Mouse (Mus musculus) midbrain, embryonic 16.5 days (tissue): ENCODE data around the gene Prnd. TPM values are rescaled to one million over a fixed set of nuclear protein-coding genes. Genes with fewer than 3 reads are reported as not detected.

Experiments
- ATAC-seq: fragments of 200-750 bp; cut with Nextera tagmentation; 2 replicates; pipeline ENCODE4 v1.8.0; 2017; ENCODE audit warnings: moderate TSS enrichment
- H3K27ac ChIP-seq: fragments of 300-500 bp; sonication (generic); 2 replicates; pipeline ENCODE4 v1.5.1; 2014; ENCODE audit warnings: mild to moderate bottlenecking, low read length, mixed read lengths
- H3K27me3 ChIP-seq: fragments of 300-500 bp; sonication (generic); 2 replicates; pipeline ENCODE4 v1.6.1; 2014; ENCODE audit warnings: low read depth, low read length, mixed read lengths; ENCODE audit not compliant: control insufficient read depth, insufficient read depth
- H3K36me3 ChIP-seq: fragments of 300-500 bp; sonication (generic); 2 replicates; pipeline ENCODE4 v1.6.1; 2014; ENCODE audit warnings: mild to moderate bottlenecking, low read length, moderate library complexity, mixed read lengths; ENCODE audit not compliant: control insufficient read depth, insufficient read depth
- H3K4me1 ChIP-seq: fragments of 300-500 bp; sonication (generic); 2 replicates; pipeline ENCODE4 v1.6.1; 2014; ENCODE audit warnings: mild to moderate bottlenecking, low read length, mixed read lengths; ENCODE audit not compliant: control insufficient read depth, insufficient read depth
- H3K4me2 ChIP-seq: fragments of 300-500 bp; sonication (generic); 2 replicates; pipeline ENCODE4 v1.6.1; 2014; ENCODE audit warnings: mild to moderate bottlenecking, low read length, mixed read lengths
- H3K4me3 ChIP-seq: fragments of 300-500 bp; sonication (generic); 2 replicates; pipeline ENCODE4 v1.5.1; 2014; ENCODE audit warnings: low read depth, mild to moderate bottlenecking, low read length, moderate library complexity, mixed read lengths
- H3K9ac ChIP-seq: fragments of 300-500 bp; sonication (generic); 2 replicates; pipeline ENCODE4 v1.6.1; 2014; ENCODE audit warnings: low read depth, low read length, mixed read lengths
- H3K9me3 ChIP-seq: fragments of 300-500 bp; sonication (generic); replicated peaks from 2 replicates; pipeline ENCODE4 v1.6.1; 2014; ENCODE audit warnings: mild to moderate bottlenecking, low read length, mixed read lengths; ENCODE audit not compliant: control insufficient read depth, poor library complexity, severe bottlenecking
- WGBS: fragments of 180-500 bp; shearing (Covaris S2); extraction: QIAGEN DNeasy Blood & Tissue Kit; methylation state at CpG from one replicate; pipeline ENCODE4 v1.1.7; 2014; 5-methylcytosine and 5-hydroxymethylcytosine counted together
- polyA plus RNA-seq: library from polyadenylated mRNA; unstranded; fragments of >200 nt; fragmentation: Nextera tagmentation; extraction: Ambion mirVana; gene quantifications from 2 replicates; pipeline ENCODE4 v1.2.1, GENCODE M21; 2015

The Prnd gene
- polyA plus RNA-seq, 1 experiment from 2014 or later, result 8.0 TPM

- H3K9ac ChIP-seq, result no peak overlapping the region
- 75% methylated on average over 1 of the region's 1 CpGs for WGBS
- H3K4me2 ChIP-seq, result peak overlapping the region; percentile 80
- no peaks in the 10 kb centered on the region for H3K36me3 ChIP-seq
- no peaks in the 10 kb centered on the region for H3K9me3 ChIP-seq
- H3K4me3 ChIP-seq, result peak overlapping the region; percentile 60; the same call in 1 of the 2 replicates
- ATAC-seq, result 0 out of 2 replicates have a peak, but pooled peaks have one; percentile 7
- no peak overlapping the region for H3K27ac ChIP-seq
- no peaks in the 10 kb centered on the region for H3K27me3 ChIP-seq
- H3K4me1 ChIP-seq, result peaks cover 35% of the 10 kb centered on the region
Measured at GRCm38 (mm10) chr2:131908906-131909305, 41.8 kb upstream of the Prnd start.

DNA sequence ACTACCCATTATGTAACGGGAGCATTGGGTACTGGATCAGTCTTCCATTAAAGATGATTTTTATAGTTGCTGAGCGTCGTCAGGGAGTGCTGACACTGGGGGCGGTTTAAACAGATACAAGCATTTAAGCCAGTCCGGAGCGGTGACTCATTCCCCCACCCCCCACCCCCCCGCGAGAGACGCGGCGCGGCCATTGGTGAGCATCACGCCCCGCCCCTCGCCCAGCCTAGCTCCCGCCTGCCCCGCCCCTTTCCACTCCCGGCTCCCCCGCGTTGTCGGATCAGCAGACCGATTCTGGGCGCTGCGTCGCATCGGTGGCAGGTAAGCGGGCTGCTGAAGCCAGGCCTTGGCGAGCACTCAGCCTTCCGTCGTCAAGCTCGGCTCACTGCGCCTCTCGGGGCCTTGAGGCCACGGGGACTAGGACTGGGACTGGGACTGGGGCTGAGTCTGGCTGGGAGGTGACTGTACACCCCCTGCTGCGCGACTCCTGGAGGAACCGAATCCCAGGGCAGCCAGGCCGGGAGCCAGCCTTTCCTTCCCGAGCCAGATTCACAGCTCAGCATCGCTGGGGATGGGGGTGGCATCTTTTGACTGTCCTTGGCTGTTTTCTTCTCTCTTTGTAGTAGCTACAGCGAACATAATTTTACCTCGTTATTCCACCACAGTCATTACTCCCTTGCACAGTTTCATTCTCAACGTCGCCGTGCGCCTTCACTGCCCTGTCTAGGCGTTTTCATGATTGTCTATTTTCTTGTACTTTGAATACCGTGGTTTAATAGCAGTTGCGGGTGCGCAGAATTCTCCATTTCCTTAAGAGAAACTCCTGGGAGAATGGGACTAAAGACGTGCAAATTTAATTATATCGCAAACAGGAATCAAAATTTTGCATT is 40.7 kb upstream of the Prnd start, which contains the start of the genes Prnp and Prn:
Gene Prnp, plus strand, starts transcription at position 246 of the 890 bp plus-strand sequence.
Gene Prn, plus strand, starts transcription at position 275 of the 890 bp plus-strand sequence.
- 3% methylated on average over 52 of the region's 52 CpGs for WGBS
- H3K4me1 ChIP-seq, result peaks cover 37% of the 10 kb centered on the region
- peak; percentile 95 for ATAC-seq
- no peaks in the 10 kb centered on the region for H3K9me3 ChIP-seq
- peak within 1 kb of the TSS; percentile 80 for H3K4me2 ChIP-seq
- peak within 1 kb of the TSS; percentile 91 for H3K27ac ChIP-seq
- peak within 1 kb of the TSS; percentile 89 for H3K9ac ChIP-seq
- H3K27me3 ChIP-seq, result no peaks in the 10 kb centered on the region
- H3K4me3 ChIP-seq, result peak within 1 kb of the TSS; percentile 60
- H3K36me3 ChIP-seq, result no peaks in the 10 kb centered on the region

DNA sequence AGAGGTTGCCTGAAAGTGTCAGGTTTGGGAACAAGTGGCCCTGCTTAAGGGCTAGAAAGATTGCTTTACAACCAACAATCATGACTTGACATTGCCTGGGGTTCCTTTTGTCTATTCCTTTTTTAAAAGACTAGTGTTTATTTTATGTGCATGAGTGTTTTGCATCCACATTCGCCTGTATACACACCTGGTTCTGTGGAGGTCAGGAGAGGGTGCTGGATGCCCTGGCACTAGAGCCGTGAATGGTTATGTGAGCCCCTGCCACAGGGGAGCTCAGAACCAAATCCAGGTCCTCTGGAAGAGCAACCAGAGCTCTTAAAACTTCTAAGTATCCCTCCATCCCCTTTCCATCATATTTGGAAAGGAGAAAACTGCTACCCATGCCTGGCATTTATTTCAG is 39.8 kb upstream of the Prnd start:
- H3K27ac ChIP-seq, result peak overlapping the region; percentile 91

GRCm38 (mm10) chr2:131911341-131911740 is 39.3 kb upstream of the Prnd start:
- Histone ChIP-seq H3K9ac (peak overlapping the region; percentile 31; the same call in 1 of the 2 replicates), H3K4me2 (peak overlapping the region; percentile 80), H3K4me3 (peak overlapping the region; percentile 60), H3K9me3 (no peaks in the 10 kb centered on the region), H3K27me3 (no peaks in the 10 kb centered on the region), H3K4me1 (peaks cover 37% of the 10 kb centered on the region), H3K36me3 (peaks cover 6% of the 10 kb centered on the region), H3K27ac (0 out of 2 replicates have a peak overlapping the region, but pooled peaks have one; percentile 40)
- WGBS, result 37% methylated on average over 4 of the region's 4 CpGs
- ATAC-seq, result no peak

More for the DNA sequence above, 39.8 kb upstream of the Prnd start:
- peak overlapping the region; percentile 60 for H3K4me3 ChIP-seq
- peak overlapping the region; percentile 80 for H3K4me2 ChIP-seq
- H3K36me3 ChIP-seq, result peaks cover 1% of the 10 kb centered on the region; the same call in 1 of the 2 replicates
- no peaks in the 10 kb centered on the region for H3K9me3 ChIP-seq
- H3K27me3 ChIP-seq, result no peaks in the 10 kb centered on the region
- H3K4me1 ChIP-seq, result peaks cover 37% of the 10 kb centered on the region
- peak overlapping the region; percentile 89 for H3K9ac ChIP-seq
- 45% methylated on average over 2 of the region's 2 CpGs for WGBS
- no peak for ATAC-seq

GRCm38 (mm10) chr2:131912526-131913258 is 38.0 kb upstream of the Prnd start:
- H3K4me2 ChIP-seq, result peak overlapping the region; percentile 80
- no peak overlapping the region for H3K27ac ChIP-seq
- no peaks in the 10 kb centered on the region; the same call in 1 of the 2 replicates for H3K9me3 ChIP-seq
- no peak overlapping the region for H3K4me3 ChIP-seq
- no peaks in the 10 kb centered on the region for H3K27me3 ChIP-seq
- peaks cover 37% of the 10 kb centered on the region for H3K4me1 ChIP-seq
- H3K9ac ChIP-seq, result no peak overlapping the region
- ATAC-seq, result no peak
- H3K36me3 ChIP-seq, result peaks cover 15% of the 10 kb centered on the region
- WGBS, result 83% methylated on average over 8 of the region's 8 CpGs

- H3K4me1 ChIP-seq, result peaks cover 11% of the 10 kb centered on the region; the same call in 1 of the 2 replicates
- peak; percentile 25; the same call in 1 of the 2 replicates for ATAC-seq
Measured at GRCm38 (mm10) chr2:131932275-131932902, 18.3 kb upstream of the Prnd start.

GRCm38 (mm10) chr2:131933013-131933412 is 17.6 kb upstream of the Prnd start:
- Histone ChIP-seq H3K36me3 (peaks cover 13% of the 10 kb centered on the region), H3K27me3 (no peaks in the 10 kb centered on the region), H3K4me1 (peaks cover 11% of the 10 kb centered on the region; the same call in 1 of the 2 replicates), H3K4me3 (no peak overlapping the region), H3K4me2 (no peak overlapping the region), H3K9ac (no peak overlapping the region), H3K9me3 (no peaks in the 10 kb centered on the region), H3K27ac (0 out of 2 replicates have a peak overlapping the region, but pooled peaks have one; percentile 2)
- no peak for ATAC-seq
- 30% methylated on average over 6 of the region's 6 CpGs for WGBS

More at GRCm38 (mm10) chr2:131932275-131932902, 18.3 kb upstream of the Prnd start:
- H3K9ac ChIP-seq, result no peak overlapping the region
- WGBS, result 73% methylated on average over 7 of the region's 7 CpGs
- H3K9me3 ChIP-seq, result no peaks in the 10 kb centered on the region
- no peak overlapping the region for H3K27ac ChIP-seq
- H3K36me3 ChIP-seq, result peaks cover 12% of the 10 kb centered on the region
- H3K4me3 ChIP-seq, result no peak overlapping the region
- H3K4me2 ChIP-seq, result no peak overlapping the region
- no peaks in the 10 kb centered on the region for H3K27me3 ChIP-seq

DNA sequence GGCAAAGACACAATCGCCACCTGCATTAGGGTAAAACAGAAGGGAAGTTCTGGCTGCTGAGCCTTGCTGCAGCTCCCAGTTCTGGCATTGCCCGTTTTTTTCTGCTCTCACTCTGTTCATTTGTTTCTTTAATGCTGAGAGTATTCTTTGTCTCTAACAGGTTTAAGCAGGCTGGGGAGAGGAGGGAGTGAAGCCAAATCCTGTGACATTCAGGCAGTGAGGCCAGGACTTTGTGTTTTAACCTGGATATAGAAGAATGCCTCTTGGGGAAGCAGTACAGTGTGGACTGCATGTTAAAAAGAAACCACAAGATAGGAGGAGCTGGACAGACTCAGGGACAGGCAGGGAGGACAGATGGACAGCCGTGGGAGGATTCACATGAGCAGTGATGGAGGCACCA is 17.1 kb upstream of the Prnd start:
- Histone ChIP-seq H3K27me3 (no peaks in the 10 kb centered on the region), H3K4me3 (no peak overlapping the region), H3K27ac (peak overlapping the region; percentile 2; the same call in 1 of the 2 replicates), H3K4me2 (no peak overlapping the region), H3K4me1 (peaks cover 11% of the 10 kb centered on the region; the same call in 1 of the 2 replicates), H3K9me3 (no peaks in the 10 kb centered on the region), H3K36me3 (peaks cover 13% of the 10 kb centered on the region), H3K9ac (no peak overlapping the region)
- 49% methylated on average over 3 of the region's 3 CpGs for WGBS
- no peak; the same call in 1 of the 2 replicates for ATAC-seq
